Comparison of ENCODE assay signal across 24 mouse cellular contexts in the genomic region with DNA sequence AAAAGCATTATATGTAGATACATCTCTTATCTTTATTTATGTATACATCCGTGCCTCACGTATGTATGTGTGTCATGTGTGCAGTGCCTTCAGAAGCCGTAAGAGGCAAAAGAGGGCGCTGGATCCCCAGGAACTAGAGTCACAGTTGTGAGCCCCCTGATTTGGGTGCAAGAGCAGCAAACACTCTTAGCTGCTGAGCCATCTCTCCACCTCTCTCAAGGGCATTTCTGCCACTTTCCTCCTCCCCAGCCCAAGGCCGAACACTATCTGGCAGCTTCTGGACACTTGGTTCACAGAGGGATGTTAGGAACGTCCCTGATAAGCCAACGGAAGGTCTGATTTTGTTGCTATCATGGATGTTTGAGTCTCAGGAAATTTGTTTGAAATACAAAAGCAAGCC. TPM values are rescaled to one million over a fixed set of nuclear protein-coding genes. Genes with fewer than 3 reads are reported as not detected.
"Had no signal": no experiment of that assay in that cellular context is flagged by ENCODE, and none has a peak within 500 bp of the region (broad histone marks: within the 10 kb centered on the region; RNA-seq: fewer than 3 reads in every experiment).

No protein-coding gene starts in this region.

- H3K4me1 ChIP-seq: limb, embryonic 12.5 days; limb, embryonic 15.5 days; midbrain, embryonic 13.5 days; neural tube, embryonic 12.5 days; neural tube, embryonic 15.5 days had no signal

- H3K9me3 ChIP-seq: limb, embryonic 12.5 days; limb, embryonic 15.5 days; midbrain, embryonic 13.5 days; neural tube, embryonic 12.5 days; neural tube, embryonic 15.5 days had no signal

- DNase-seq: kidney, adult 18-20 months; kidney, adult 9 months; kidney, postnatal 14 days; kidney, postnatal 4 days; left cerebral cortex, postnatal 4 days; liver, postnatal 0 days; lung, embryonic 14.5 days; thymus, adult 18-20 months; thymus, postnatal 36 days had no signal

- H3K4me3 ChIP-seq: limb, embryonic 12.5 days; limb, embryonic 15.5 days; midbrain, embryonic 13.5 days; neural tube, embryonic 12.5 days; neural tube, embryonic 15.5 days had no signal

- H3K27ac ChIP-seq: limb, embryonic 12.5 days; limb, embryonic 15.5 days; liver, embryonic 14.5 days; macrophage; midbrain, embryonic 13.5 days; neural tube, embryonic 12.5 days; neural tube, embryonic 15.5 days had no signal

- H3K4me2 ChIP-seq: limb, embryonic 12.5 days; limb, embryonic 15.5 days; liver, embryonic 11.5 days; lung, embryonic 14.5 days; midbrain, embryonic 13.5 days; neural tube, embryonic 12.5 days; neural tube, embryonic 15.5 days had no signal

- ATAC-seq: liver, postnatal 0 days; lung, postnatal 0 days; midbrain, embryonic 13.5 days had no signal

- H3K9ac ChIP-seq: limb, embryonic 12.5 days; limb, embryonic 15.5 days; liver, embryonic 14.5 days; liver, postnatal 0 days; lung, embryonic 14.5 days; midbrain, embryonic 13.5 days; neural tube, embryonic 12.5 days; neural tube, embryonic 15.5 days had no signal

- H3K36me3 ChIP-seq: neural tube, embryonic 15.5 days had no signal

- H3K27me3 ChIP-seq: limb, embryonic 12.5 days; limb, embryonic 15.5 days; midbrain, embryonic 13.5 days; neural tube, embryonic 12.5 days; neural tube, embryonic 15.5 days had no signal

RNA-seq across cellular contexts. Expression of a gene that starts 50.8 kb away (rescaled TPM):
- total RNA-seq: megakaryocyte, adult 5-6 weeks had no signal
- polyA plus RNA-seq: kidney, embryonic 16.5 days; limb, embryonic 15.5 days; liver, embryonic 14.5 days; liver, postnatal 0 days; lung, embryonic 14.5 days; lung, postnatal 0 days; macrophage; neural tube, embryonic 12.5 days; small intestine, adult 2 months; spleen, adult 2 months; stomach, embryonic 16.5 days; urinary bladder, adult 2 months had no signal
